Mouse (Mus musculus) testis, adult 2 months (tissue): ENCODE results near the gene Cracr2a. TPM values are rescaled to one million over a fixed set of nuclear protein-coding genes. Genes with fewer than 3 reads are reported as not detected.
"Not testable (repeated sequence)": the region's sequence is repeated elsewhere in the genome, so short reads cannot be mapped to it uniquely, and the experiment has no call there.

Experiments
- H3K27ac ChIP-seq: fragments of 200-500 bp; 2 replicates; pipeline ENCODE4 v1.5.1; 2012; ENCODE audit warnings: low read depth, low read length; ENCODE audit not compliant: control insufficient read depth, insufficient read depth
- H3K27me3 ChIP-seq: fragments of 200-500 bp; 2 replicates; pipeline ENCODE4 v1.6.1; 2012; ENCODE audit warnings: mild to moderate bottlenecking, low read length, moderate library complexity; ENCODE audit not compliant: control insufficient read depth, insufficient read depth
- H3K36me3 ChIP-seq: fragments of 200-500 bp; 2 replicates; pipeline ENCODE4 v1.6.1; 2012; ENCODE audit warnings: mild to moderate bottlenecking, low read length; ENCODE audit not compliant: control insufficient read depth, insufficient read depth
- H3K4me1 ChIP-seq: fragments of 200-500 bp; 2 replicates; pipeline ENCODE4 v1.6.1; 2012; ENCODE audit warnings: low read length; ENCODE audit not compliant: control insufficient read depth, insufficient read depth
- H3K4me3 ChIP-seq: fragments of 200-500 bp; 2 replicates; pipeline ENCODE4 v1.5.1; 2012; ENCODE audit warnings: low read depth, mild to moderate bottlenecking, low read length, moderate library complexity, mixed read lengths; ENCODE audit not compliant: control insufficient read depth
- CTCF ChIP-seq: fragments of 200-500 bp; IDR thresholded peaks from 2 replicates; pipeline ENCODE4 v1.5.1; 2012; ENCODE audit warnings: low read depth, mild to moderate bottlenecking, inconsistent platforms, low read length, moderate library complexity; ENCODE audit not compliant: control insufficient read depth, insufficient read depth, insufficient replicate concordance
- POLR2A ChIP-seq: fragments of 200-500 bp; IDR thresholded peaks from 2 replicates; pipeline ENCODE4 v1.6.1; 2012; ENCODE audit warnings: low read depth, mild to moderate bottlenecking, inconsistent platforms, low read length, moderate library complexity; ENCODE audit not compliant: control insufficient read depth
- polyA plus RNA-seq: library from polyadenylated mRNA; depleted of rRNA; stranded (reverse); fragments of >200 nt; gene quantifications from 2 replicates; pipeline ENCODE4 v1.2.3, GENCODE M21; 2012; rRNA removed

Gene Cracr2a
- polyA plus RNA-seq = 0.46 and 0.54 TPM in 2 replicates

- Histone ChIP-seq H3K36me3 (no peaks in the 10 kb centered on the region), H3K27me3 (no peaks in the 10 kb centered on the region), H3K4me3 (peak within 1 kb of the TSS; percentile 81), H3K4me1 (peaks cover 4% of the 10 kb centered on the region; the same call in 1 of the 2 replicates), H3K27ac (no peak within 1 kb of the TSS)
- TF ChIP-seq POLR2A = no peak
- peak; percentile 74 for TF ChIP-seq CTCF
Measured at GRCm38 (mm10) chr6:127561231-127562020, at the start of gene Cracr2a. Cracr2a (plus strand) TSS chr6:127561338.

- H3K36me3 ChIP-seq, H3K27me3 ChIP-seq, H3K27ac ChIP-seq, H3K4me1 ChIP-seq, H3K4me3 ChIP-seq: not testable (repeated sequence)
Measured at GRCm38 (mm10) chr6:127513776-127514175, 47.4 kb upstream of the Cracr2a start.

- no peak overlapping the region for H3K4me3 ChIP-seq
- H3K4me1 ChIP-seq = no peaks in the 10 kb centered on the region
- H3K27ac ChIP-seq = no peak overlapping the region
- no peaks in the 10 kb centered on the region for H3K36me3 ChIP-seq
- no peaks in the 10 kb centered on the region for H3K27me3 ChIP-seq
- TF ChIP-seq POLR2A = no peak
- TF ChIP-seq CTCF = no peak
Measured at GRCm38 (mm10) chr6:127521176-127521575, 40.0 kb upstream of the Cracr2a start.

- H3K27me3 ChIP-seq = no peaks in the 10 kb centered on the region
- H3K4me3 ChIP-seq = no peak overlapping the region
- no peaks in the 10 kb centered on the region for H3K4me1 ChIP-seq
- TF ChIP-seq CTCF (no peak), POLR2A (no peak)
- H3K27ac ChIP-seq = no peak overlapping the region
- no peaks in the 10 kb centered on the region for H3K36me3 ChIP-seq
Measured at GRCm38 (mm10) chr6:127522326-127522725, 38.8 kb upstream of the Cracr2a start.

- Histone ChIP-seq H3K36me3 (no peaks in the 10 kb centered on the region), H3K27ac (no peak overlapping the region), H3K4me1 (no peaks in the 10 kb centered on the region), H3K4me3 (no peak overlapping the region), H3K27me3 (no peaks in the 10 kb centered on the region)
- TF ChIP-seq CTCF (peak; percentile 66; the same call in 1 of the 2 replicates), POLR2A (no peak)
Measured at GRCm38 (mm10) chr6:127524442-127524841, 36.7 kb upstream of the Cracr2a start.

- Histone ChIP-seq H3K27ac (no peak overlapping the region), H3K4me3 (no peak overlapping the region), H3K4me1 (no peaks in the 10 kb centered on the region), H3K36me3 (no peaks in the 10 kb centered on the region), H3K27me3 (no peaks in the 10 kb centered on the region)
- TF ChIP-seq CTCF (no peak), POLR2A (no peak)
Measured at GRCm38 (mm10) chr6:127528625-127529024, 32.5 kb upstream of the Cracr2a start.

- no peaks in the 10 kb centered on the region for H3K27me3 ChIP-seq
- no peak overlapping the region for H3K4me3 ChIP-seq
- no peaks in the 10 kb centered on the region for H3K4me1 ChIP-seq
- TF ChIP-seq POLR2A = no peak
- no peak for TF ChIP-seq CTCF
- no peak overlapping the region for H3K27ac ChIP-seq
- H3K36me3 ChIP-seq = no peaks in the 10 kb centered on the region
Measured at GRCm38 (mm10) chr6:127529451-127529850, 31.7 kb upstream of the Cracr2a start.
